Mouse (Mus musculus) heart, embryonic 13.5 days (tissue): ENCODE measurements around the gene Fam189a1. TPM values are rescaled to one million over a fixed set of nuclear protein-coding genes. Genes with fewer than 3 reads are reported as not detected.

Experiments used
- ATAC-seq: fragments of 200-750 bp; cut with Nextera tagmentation; 2 replicates; pipeline ENCODE4 v1.8.0; 2017; ENCODE audit warnings: moderate TSS enrichment; ENCODE audit not compliant: insufficient number of reproducible peaks, low FRiP score, low TSS enrichment; ENCODE audit errors: extremely low read depth
- H3K27ac ChIP-seq: fragments of 300-500 bp; sonication (generic); replicated peaks from 2 replicates; pipeline ENCODE4 v1.5.1; 2015; ENCODE audit warnings: moderate library complexity, mild to moderate bottlenecking, inconsistent platforms
- H3K27me3 ChIP-seq: fragments of 300-500 bp; sonication (generic); replicated peaks from 2 replicates; pipeline ENCODE4 v1.6.1; 2015; ENCODE audit warnings: mild to moderate bottlenecking, inconsistent platforms
- H3K36me3 ChIP-seq: fragments of 300-500 bp; sonication (generic); 2 replicates; pipeline ENCODE4 v1.6.1; 2015; ENCODE audit warnings: mild to moderate bottlenecking, inconsistent platforms
- H3K4me1 ChIP-seq: fragments of 300-500 bp; sonication (generic); 2 replicates; pipeline ENCODE4 v1.6.1; 2015; ENCODE audit warnings: inconsistent platforms
- H3K4me2 ChIP-seq: fragments of 300-500 bp; sonication (generic); 2 replicates; pipeline ENCODE4 v1.6.1; 2015; ENCODE audit warnings: inconsistent platforms, mild to moderate bottlenecking, moderate library complexity
- H3K4me3 ChIP-seq: fragments of 300-500 bp; sonication (generic); 2 replicates; pipeline ENCODE4 v1.5.1; 2015; ENCODE audit warnings: moderate library complexity, mild to moderate bottlenecking, inconsistent platforms
- H3K9ac ChIP-seq: fragments of 300-500 bp; sonication (generic); 2 replicates; pipeline ENCODE4 v1.6.1; 2015; ENCODE audit warnings: inconsistent platforms, mild to moderate bottlenecking, moderate library complexity
- H3K9me3 ChIP-seq: fragments of 300-500 bp; sonication (generic); 2 replicates; pipeline ENCODE4 v1.6.1; 2016; ENCODE audit warnings: inconsistent platforms
- WGBS: fragments of 180-500 bp; shearing (Covaris S2); methylation state at CpG from one replicate; pipeline ENCODE4 v1.1.7; 2015; ENCODE audit warnings: mixed read lengths; 5-methylcytosine and 5-hydroxymethylcytosine counted together
- polyA plus RNA-seq: library from polyadenylated mRNA; unstranded; fragments of >200 nt; fragmentation: Nextera tagmentation; extraction: Ambion mirVana; gene quantifications from 2 replicates; pipeline ENCODE4 v1.2.1, GENCODE M21; 2015

Gene Fam189a1
- polyA plus RNA-seq, 1 experiment from 2014 or later, result 0.32 TPM

GRCm38 (mm10) chr7:64840946-64841659 lies 315.3 kb downstream of the Fam189a1 start:
- ATAC-seq, result no peak

GRCm38 (mm10) chr7:64840576-64840895 lies 315.8 kb downstream of the Fam189a1 start:
- ATAC-seq, result no peak

More at GRCm38 (mm10) chr7:64840946-64841659, 315.3 kb downstream of the Fam189a1 start:
- H3K36me3 ChIP-seq, result no peaks in the 10 kb centered on the region
- H3K9me3 ChIP-seq, result no peaks in the 10 kb centered on the region
- 63% methylated on average over 10 of the region's 10 CpGs for WGBS
- no peaks in the 10 kb centered on the region for H3K27me3 ChIP-seq
- no peak overlapping the region for H3K9ac ChIP-seq
- no peak overlapping the region for H3K4me3 ChIP-seq
- H3K4me2 ChIP-seq, result no peak overlapping the region
- no peak overlapping the region for H3K27ac ChIP-seq
- H3K4me1 ChIP-seq, result peaks cover 13% of the 10 kb centered on the region

GRCm38 (mm10) chr7:64839801-64840575 lies 316.4 kb downstream of the Fam189a1 start:
- Histone ChIP-seq H3K4me1 (peaks cover 11% of the 10 kb centered on the region), H3K9me3 (no peaks in the 10 kb centered on the region), H3K36me3 (no peaks in the 10 kb centered on the region), H3K4me2 (peak overlapping the region; percentile 75), H3K27ac (no peak overlapping the region), H3K27me3 (no peaks in the 10 kb centered on the region), H3K9ac (peak overlapping the region; percentile 62; the same call in 1 of the 2 replicates), H3K4me3 (peak overlapping the region; percentile 43)
- peak; percentile 24; the same call in 1 of the 2 replicates for ATAC-seq
- 2% methylated on average over 21 of the region's 21 CpGs for WGBS

More at GRCm38 (mm10) chr7:64840576-64840895, 315.8 kb downstream of the Fam189a1 start:
- Histone ChIP-seq H3K27ac (no peak overlapping the region), H3K4me3 (no peak overlapping the region; the same call in 1 of the 2 replicates), H3K36me3 (no peaks in the 10 kb centered on the region), H3K9me3 (no peaks in the 10 kb centered on the region), H3K9ac (no peak overlapping the region), H3K4me1 (peaks cover 11% of the 10 kb centered on the region), H3K27me3 (no peaks in the 10 kb centered on the region), H3K4me2 (peak overlapping the region; percentile 75)
- 66% methylated on average over 1 of the region's 1 CpGs for WGBS

GRCm38 (mm10) chr7:64839281-64839680 lies 317.1 kb downstream of the Fam189a1 start:
- H3K27ac ChIP-seq, result no peak overlapping the region
- peak overlapping the region; percentile 75 for H3K4me2 ChIP-seq
- WGBS, result 46% methylated on average over 2 of the region's 2 CpGs
- no peaks in the 10 kb centered on the region for H3K27me3 ChIP-seq
- H3K9ac ChIP-seq, result no peak overlapping the region
- H3K36me3 ChIP-seq, result no peaks in the 10 kb centered on the region
- ATAC-seq, result no peak
- H3K4me1 ChIP-seq, result peaks cover 11% of the 10 kb centered on the region
- H3K9me3 ChIP-seq, result no peaks in the 10 kb centered on the region
- no peak overlapping the region for H3K4me3 ChIP-seq

GRCm38 (mm10) chr7:64830214-64830995 lies 326.0 kb downstream of the Fam189a1 start:
- no peaks in the 10 kb centered on the region for H3K4me1 ChIP-seq
- H3K4me3 ChIP-seq, result no peak overlapping the region
- ATAC-seq, result no peak
- H3K27me3 ChIP-seq, result no peaks in the 10 kb centered on the region
- 0 out of 2 replicates have a peak, but pooled peaks cover 4% of the 10 kb centered on the region for H3K9me3 ChIP-seq
- H3K36me3 ChIP-seq, result no peaks in the 10 kb centered on the region
- 37% methylated on average over 5 of the region's 5 CpGs for WGBS
- no peak overlapping the region for H3K9ac ChIP-seq
- H3K4me2 ChIP-seq, result no peak overlapping the region
- no peak overlapping the region for H3K27ac ChIP-seq

GRCm38 (mm10) chr7:64821081-64821480 lies 335.3 kb downstream of the Fam189a1 start:
- no peak overlapping the region for H3K4me2 ChIP-seq
- H3K4me3 ChIP-seq, result no peak overlapping the region
- H3K27ac ChIP-seq, result no peak overlapping the region
- no peaks in the 10 kb centered on the region for H3K36me3 ChIP-seq
- H3K9ac ChIP-seq, result no peak overlapping the region
- ATAC-seq, result no peak
- H3K27me3 ChIP-seq, result no peaks in the 10 kb centered on the region
- H3K4me1 ChIP-seq, result no peaks in the 10 kb centered on the region
- WGBS, result 74% methylated on average over 5 of the region's 5 CpGs
- no peaks in the 10 kb centered on the region for H3K9me3 ChIP-seq

- H3K27me3 ChIP-seq, result no peaks in the 10 kb centered on the region
- H3K9me3 ChIP-seq, result no peaks in the 10 kb centered on the region
- H3K4me3 ChIP-seq, result no peak overlapping the region
- H3K27ac ChIP-seq, result no peak overlapping the region
- H3K4me2 ChIP-seq, result no peak overlapping the region
- no peak for ATAC-seq
- H3K36me3 ChIP-seq, result no peaks in the 10 kb centered on the region
- WGBS, result 71% methylated on average over 9 of the region's 9 CpGs
- no peaks in the 10 kb centered on the region for H3K4me1 ChIP-seq
- no peak overlapping the region for H3K9ac ChIP-seq
Measured at GRCm38 (mm10) chr7:64819683-64820082, 336.7 kb downstream of the Fam189a1 start.

GRCm38 (mm10) chr7:64808876-64809275 lies 347.5 kb downstream of the Fam189a1 start:
- Histone ChIP-seq H3K4me1 (0 out of 2 replicates have a peak, but pooled peaks cover 4% of the 10 kb centered on the region), H3K4me3 (no peak overlapping the region), H3K36me3 (no peaks in the 10 kb centered on the region), H3K9me3 (no peaks in the 10 kb centered on the region), H3K4me2 (no peak overlapping the region), H3K9ac (no peak overlapping the region), H3K27ac (no peak overlapping the region), H3K27me3 (no peaks in the 10 kb centered on the region)
- 59% methylated on average over 6 of the region's 6 CpGs for WGBS
- ATAC-seq, result no peak

- Histone ChIP-seq H3K9me3 (no peaks in the 10 kb centered on the region), H3K9ac (no peak overlapping the region), H3K4me2 (no peak overlapping the region), H3K36me3 (no peaks in the 10 kb centered on the region), H3K4me3 (no peak overlapping the region), H3K27me3 (no peaks in the 10 kb centered on the region), H3K27ac (no peak overlapping the region), H3K4me1 (0 out of 2 replicates have a peak, but pooled peaks cover 4% of the 10 kb centered on the region)
- WGBS, result 81% methylated on average over 8 of the region's 8 CpGs
- no peak for ATAC-seq
Measured at GRCm38 (mm10) chr7:64805100-64805499, 351.3 kb downstream of the Fam189a1 start.

GRCm38 (mm10) chr7:64795554-64795953 lies 360.8 kb downstream of the Fam189a1 start:
- H3K4me3 ChIP-seq, result no peak overlapping the region
- H3K9me3 ChIP-seq, result no peaks in the 10 kb centered on the region
- WGBS, result 60% methylated on average over 6 of the region's 6 CpGs
- H3K27me3 ChIP-seq, result no peaks in the 10 kb centered on the region
- H3K9ac ChIP-seq, result no peak overlapping the region
- H3K27ac ChIP-seq, result peak overlapping the region; percentile 63
- H3K4me1 ChIP-seq, result peaks cover 21% of the 10 kb centered on the region
- H3K36me3 ChIP-seq, result no peaks in the 10 kb centered on the region
- no peak for ATAC-seq
- no peak overlapping the region for H3K4me2 ChIP-seq

GRCm38 (mm10) chr7:64792031-64792430 lies 364.3 kb downstream of the Fam189a1 start:
- 38% methylated on average over 8 of the region's 8 CpGs for WGBS
- ATAC-seq, result no peak
- no peaks in the 10 kb centered on the region for H3K9me3 ChIP-seq

More at GRCm38 (mm10) chr7:64792031-64792430, 364.3 kb downstream of the Fam189a1 start:
- Histone ChIP-seq H3K9ac (no peak overlapping the region), H3K36me3 (no peaks in the 10 kb centered on the region), H3K4me1 (peaks cover 21% of the 10 kb centered on the region), H3K4me2 (peak overlapping the region; percentile 6; the same call in 1 of the 2 replicates), H3K27me3 (no peaks in the 10 kb centered on the region), H3K4me3 (no peak overlapping the region), H3K27ac (no peak overlapping the region)
